Mouse (Mus musculus) retina, embryonic 14.5 days (tissue): ENCODE results near the gene Gm3646.

Experiments
- DNase-seq: peaks from one replicate; pipeline ENCODE4 v3.0.0-alpha.2; 2015; ENCODE audit warnings: low spot score

Gm3646 gene

DNA sequence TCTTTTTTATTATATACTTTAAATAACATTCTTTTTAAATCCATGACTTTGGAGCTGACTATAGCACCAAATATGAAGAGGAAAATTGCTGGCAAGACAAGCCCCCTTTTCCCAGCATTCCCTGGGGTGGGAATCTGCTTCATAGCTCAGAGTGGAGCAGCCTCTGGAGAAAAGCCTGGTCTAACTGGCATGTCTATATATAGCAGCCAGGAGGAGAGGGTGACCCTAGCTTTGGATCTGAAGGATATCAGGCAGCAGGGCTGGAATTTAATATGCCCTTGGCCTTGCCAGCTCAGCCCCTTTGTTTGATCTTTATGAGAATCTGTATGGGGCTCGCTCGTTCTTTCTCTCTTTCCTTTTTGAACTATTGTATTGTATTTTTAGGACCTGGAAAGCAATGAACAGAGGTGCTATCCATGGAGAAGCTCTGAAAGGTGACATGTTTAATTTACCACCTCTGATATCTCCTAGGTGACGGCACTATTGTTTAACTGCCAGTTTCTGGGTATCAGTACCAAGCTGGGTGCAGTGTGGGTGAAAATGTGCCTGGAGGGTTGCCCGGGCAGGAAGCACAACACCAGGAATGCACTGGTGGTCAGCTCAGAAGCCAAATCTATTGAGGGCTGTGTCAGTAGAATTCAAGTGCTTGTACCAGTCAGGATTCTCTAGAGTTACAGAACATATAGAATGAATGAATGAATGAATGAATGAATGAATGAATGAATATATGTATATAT, at the start of gene Gm3646:
Gene Gm3646 (minus strand): TSS at position 90 of the 737 bp plus-strand sequence.
- DNase-seq = no peak

DNA sequence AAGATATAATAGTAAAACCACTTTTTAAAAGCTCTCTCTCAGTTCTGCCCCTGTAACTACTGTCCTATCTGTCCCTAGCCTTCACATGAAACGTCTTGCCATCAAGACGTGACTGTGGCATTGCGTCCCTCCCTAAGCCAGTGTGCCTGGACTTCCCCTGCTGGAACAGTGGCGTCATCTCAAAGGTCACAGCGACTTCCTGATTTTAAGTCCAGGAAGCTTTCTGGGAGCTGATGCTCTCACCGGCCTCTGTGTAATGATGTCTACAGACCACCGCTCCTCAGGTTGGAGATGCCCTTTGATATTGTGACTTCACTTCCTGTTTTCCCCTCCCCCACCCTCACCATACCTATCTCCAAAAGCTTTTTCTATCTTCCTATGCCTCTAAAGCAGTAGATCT, 41.9 kb upstream of the Gm3646 start:
- no peak for DNase-seq

DNA sequence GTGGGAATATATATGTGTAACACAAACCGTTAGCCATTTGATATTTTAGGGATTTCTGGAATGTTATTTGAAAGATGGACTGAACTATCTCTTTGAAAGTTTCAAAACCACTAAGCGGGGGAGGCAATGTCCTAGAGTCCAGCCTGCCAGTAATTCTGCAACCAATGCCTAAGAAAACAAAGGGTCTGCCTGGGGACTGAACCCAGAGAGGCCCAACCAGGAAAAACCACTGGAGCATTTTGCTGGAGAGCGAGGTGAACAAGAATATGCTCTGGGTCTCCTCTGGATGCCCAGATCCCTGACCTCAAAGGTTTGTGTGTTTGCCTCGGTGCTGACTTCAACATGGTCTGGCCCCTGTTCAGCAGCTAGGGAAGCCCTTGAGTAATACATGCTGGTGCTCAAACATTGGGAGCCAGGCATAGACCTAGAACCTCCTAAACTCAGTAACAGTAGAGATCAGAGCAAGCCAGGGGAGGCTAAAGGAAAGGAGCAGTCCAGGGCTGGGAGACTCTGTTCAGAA, 41.0 kb upstream of the Gm3646 start:
- no peak for DNase-seq

DNA sequence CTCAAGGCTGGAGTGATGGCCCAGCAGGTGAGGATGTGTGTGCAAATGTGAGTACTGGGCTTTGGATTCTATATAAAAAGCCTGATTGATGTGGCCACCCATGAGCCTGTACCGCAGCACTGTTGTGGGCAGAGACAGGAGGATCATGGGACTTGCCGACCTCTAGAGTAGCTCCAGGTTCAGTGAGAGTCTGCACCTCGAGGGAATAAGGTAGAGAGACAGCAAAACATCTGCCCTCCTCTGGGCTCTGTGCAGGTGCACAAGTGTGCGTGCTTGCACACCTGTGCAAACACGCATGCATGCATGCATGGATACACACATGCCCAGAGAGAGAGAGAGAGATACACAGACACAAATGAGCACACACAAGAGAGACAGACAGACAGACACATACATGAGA, 38.2 kb upstream of the Gm3646 start:
- no peak for DNase-seq

GRCm38 (mm10) chr1:39842218-39843007, 37.3 kb upstream of the Gm3646 start:
- no peak for DNase-seq

- DNase-seq = no peak
Measured at GRCm38 (mm10) chr1:39840856-39841255, 35.7 kb upstream of the Gm3646 start.

DNA sequence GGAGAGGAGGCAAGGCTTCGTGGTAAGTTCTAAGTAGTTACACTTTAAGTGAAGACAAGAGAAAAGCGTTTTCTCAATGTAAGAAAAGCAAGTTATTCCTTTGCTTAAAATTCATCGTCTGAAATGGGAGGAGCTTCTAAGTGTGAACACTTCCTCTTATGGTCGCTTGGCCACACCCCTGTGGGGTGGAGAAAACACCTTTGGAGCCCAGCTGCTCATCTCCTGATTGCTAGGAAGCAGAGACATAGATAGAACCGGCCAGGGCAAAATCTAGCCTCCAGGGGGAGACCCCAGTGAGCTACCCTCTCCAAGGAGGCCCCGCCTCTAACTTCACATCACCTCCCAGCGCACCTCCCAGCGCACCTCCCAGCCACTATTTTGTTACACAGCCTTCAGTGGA, 34.7 kb upstream of the Gm3646 start:
- DNase-seq = no peak

GRCm38 (mm10) chr1:39839217-39839616, 34.1 kb upstream of the Gm3646 start:
- DNase-seq = no peak

DNA sequence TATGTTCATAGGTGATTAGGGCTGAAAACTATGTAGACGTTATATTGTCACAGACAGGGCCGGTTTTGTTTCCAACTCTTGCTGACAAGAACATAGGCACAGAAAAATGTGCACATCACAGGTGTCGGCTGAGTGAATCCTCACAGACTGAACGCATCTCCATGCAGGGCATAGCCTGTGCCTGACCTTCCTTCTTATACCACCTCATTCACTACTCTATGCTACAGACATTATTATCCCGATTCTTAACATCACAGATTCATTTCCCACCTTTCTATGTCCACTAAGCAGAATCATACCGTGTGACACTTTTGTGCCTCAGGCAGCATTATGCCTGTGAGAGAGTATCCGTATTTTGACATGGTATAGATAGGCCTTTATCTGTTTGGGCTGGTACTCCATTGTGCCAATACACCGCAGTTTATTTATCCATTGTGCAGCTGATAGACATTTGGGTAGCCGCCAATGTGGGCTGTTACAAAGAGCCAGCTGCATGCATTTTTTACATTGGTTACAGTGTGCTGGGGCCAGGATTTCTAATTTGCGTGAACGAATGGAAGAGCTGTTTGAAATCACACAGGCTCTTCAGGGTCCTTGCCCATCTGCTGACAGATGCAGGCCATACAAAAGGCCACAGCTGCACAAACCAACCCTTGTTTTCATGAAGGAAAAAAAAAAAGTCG, 33.5 kb upstream of the Gm3646 start:
- DNase-seq = no peak

GRCm38 (mm10) chr1:39831594-39832039, 26.5 kb upstream of the Gm3646 start:
- no peak for DNase-seq

GRCm38 (mm10) chr1:39830786-39831593, 25.9 kb upstream of the Gm3646 start:
- no peak for DNase-seq

- DNase-seq = no peak
Measured at GRCm38 (mm10) chr1:39824902-39825301, 19.8 kb upstream of the Gm3646 start.

DNA sequence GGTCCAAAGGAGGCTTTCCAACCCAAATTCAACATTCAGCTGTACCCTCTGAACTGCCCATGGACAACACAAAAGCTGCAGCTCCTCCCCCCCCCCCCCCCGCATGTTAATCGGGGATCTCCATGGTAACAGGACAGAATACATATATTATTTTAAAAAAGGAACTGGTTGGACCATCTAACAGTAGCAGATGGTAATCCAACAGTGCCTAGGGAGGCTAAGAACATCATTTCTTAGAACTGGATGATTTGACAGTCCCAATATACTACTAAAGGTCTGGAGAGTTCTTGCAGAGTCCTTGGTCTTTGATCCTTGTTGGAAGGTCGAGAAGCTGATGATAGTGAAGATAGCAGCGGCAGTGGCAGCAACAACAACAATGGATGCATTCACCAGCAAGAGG, 19.1 kb upstream of the Gm3646 start:
- no peak for DNase-seq

GRCm38 (mm10) chr1:39819596-39819995, 14.5 kb upstream of the Gm3646 start:
- no peak for DNase-seq

DNA sequence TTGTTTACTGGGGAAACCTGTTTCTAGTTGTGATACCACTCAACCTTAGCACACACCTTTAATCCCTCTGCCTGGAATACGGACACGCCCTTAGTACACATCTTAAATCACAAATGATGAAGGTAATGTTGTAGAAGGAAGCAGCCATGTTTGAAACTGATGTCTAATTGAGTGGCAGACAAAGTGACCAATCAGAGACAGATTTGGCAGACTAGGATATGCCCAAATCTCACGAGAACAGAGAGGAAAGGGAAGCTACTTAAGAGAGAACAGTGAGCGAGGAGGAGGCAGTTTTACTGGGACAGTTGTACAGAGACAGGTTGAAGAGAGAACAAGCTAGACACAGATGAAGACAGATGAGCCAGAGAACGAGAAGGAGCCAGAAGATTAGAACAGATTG, 10.6 kb upstream of the Gm3646 start:
- no peak for DNase-seq

GRCm38 (mm10) chr1:39813067-39813466, 7.9 kb upstream of the Gm3646 start:
- DNase-seq = no peak

GRCm38 (mm10) chr1:39804789-39805188, 343 bp downstream of the Gm3646 start:
- no peak for DNase-seq

DNA sequence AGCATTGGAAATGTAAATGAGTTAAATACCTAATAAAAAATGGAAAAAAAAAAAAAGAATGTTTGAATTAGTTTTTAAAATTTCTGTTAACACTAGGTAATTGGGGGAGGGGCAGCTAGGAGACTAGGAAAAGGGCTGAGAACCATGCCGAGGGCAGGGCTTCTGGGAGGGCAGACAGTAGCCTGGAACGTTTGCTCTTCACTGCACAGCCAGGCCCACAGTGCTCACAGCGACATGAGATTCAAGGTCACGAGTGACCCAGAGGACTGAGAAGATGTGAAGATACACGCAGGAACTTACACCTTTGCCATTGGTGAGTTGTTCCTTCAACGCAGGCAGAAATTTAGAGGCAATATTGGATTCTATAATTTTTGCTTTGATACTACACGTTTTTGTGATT, 2.2 kb downstream of the Gm3646 start:
- DNase-seq = no peak

DNA sequence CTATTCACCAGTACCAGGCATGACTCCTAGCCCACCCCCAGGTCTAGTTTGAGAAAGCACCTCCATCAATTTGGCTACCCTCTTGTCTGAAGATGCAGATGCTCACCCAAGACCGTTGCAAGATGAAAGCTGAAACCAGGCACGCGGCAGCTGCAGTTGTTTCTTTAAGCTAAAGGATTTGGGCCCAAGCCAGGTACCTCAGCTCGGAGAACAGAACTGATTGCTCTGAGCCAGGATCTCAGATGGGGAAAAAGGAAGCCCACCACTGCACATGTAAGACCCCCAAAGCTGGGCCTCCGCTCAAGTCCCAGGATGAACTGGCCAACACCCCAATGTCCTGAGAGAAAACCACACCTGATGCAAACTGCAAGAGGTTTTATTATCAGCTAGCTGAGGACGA, 7.6 kb downstream of the Gm3646 start:
- no peak for DNase-seq

DNA sequence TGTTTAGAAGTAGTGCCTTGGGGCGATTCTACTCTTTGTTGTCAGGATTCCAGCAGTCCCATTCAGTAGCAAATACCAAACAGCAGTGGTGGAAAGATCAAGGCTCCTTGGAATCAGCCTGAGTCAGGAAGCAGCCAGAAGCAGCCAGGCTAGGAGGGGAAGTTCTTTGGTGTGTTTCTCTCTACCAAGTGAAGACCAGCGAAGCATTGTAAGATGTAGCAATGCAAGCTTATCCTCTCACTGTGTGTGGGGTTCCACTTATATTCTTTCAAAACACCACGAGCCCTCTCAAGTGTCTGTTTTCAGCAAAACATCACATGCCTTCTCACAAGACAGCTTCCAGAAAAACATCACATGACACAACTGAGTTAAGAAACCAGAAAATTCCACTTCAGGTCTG, 8.4 kb downstream of the Gm3646 start:
- no peak for DNase-seq

DNA sequence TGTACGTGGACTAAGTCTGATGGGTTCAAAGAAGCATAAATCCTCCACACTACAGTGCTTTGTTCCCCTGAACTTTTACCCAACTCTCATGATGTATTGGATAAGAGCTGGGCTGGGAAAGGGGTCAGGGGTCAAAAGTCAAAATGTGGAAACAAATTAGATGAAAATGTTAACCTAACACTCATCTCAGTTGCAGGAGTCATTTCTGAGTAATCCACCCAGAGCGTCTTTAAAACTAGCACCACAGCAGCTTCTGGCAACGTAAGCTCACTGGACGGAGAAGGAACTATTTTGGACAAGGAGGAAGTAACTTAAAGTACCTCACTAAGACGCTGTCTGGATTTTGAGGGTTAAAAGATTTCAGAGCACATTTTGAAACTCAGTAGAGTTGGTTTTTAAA, 20.5 kb downstream of the Gm3646 start:
- no peak for DNase-seq

GRCm38 (mm10) chr1:39781835-39782234, 23.3 kb downstream of the Gm3646 start:
- no peak for DNase-seq
